ENCODE assay signal across 9 mouse cellular contexts in the genomic region with DNA sequence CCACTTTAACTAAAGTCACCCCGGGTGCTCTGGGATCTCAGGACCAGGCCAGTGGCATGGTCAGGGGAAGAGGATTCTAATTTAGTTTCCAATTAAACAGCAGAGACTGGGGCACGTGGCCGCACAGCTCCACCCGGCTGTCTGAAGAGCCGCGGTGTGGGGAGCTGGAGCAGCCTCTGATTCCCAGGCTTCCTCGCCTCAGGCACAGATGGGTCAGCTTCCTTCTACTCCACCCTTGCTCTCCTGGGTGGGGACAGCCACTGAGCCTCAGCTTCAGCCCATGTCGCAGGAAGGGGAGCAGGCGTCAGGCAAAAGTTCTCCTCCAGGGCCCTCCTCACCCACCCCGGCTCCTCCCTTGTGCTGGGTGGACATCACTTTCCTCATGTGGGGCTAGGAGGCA. TPM values are rescaled to one million over a fixed set of nuclear protein-coding genes. Genes with fewer than 3 reads are reported as not detected.
DNase-seq lines count a peak whose midpoint lies in the region; ATAC-seq and TF ChIP-seq lines count a peak whose summit lies in the region.
"Had no signal": no experiment of that assay in that cellular context is flagged by ENCODE, and none has a peak within 500 bp of the region (broad histone marks: within the 10 kb centered on the region; RNA-seq: fewer than 3 reads in every experiment).

No protein-coding gene starts in this region.

- DNase-seq in forebrain, embryonic 10.5 days (ENCODE audit: extremely low spot score, low spot score): peak; percentile 38
- no peak for DNase-seq in forebrain, postnatal 0 days
- no peak for DNase-seq in forebrain, embryonic 14.5 days (ENCODE audit: low spot score)
- peak; percentile 38 for DNase-seq in neural tube, embryonic 10.5 days (ENCODE audit: extremely low spot score, low spot score)
- DNase-seq in yolk sac, embryonic 10.5 days (ENCODE audit: low spot score): no peak
- no peak for DNase-seq in left cerebral cortex, adult 8-10 months (ENCODE audit: low spot score in 2 of 2)
- no peak for DNase-seq in ovary, postnatal 10 days (ENCODE audit: low spot score)

- H3K9ac ChIP-seq in forebrain, postnatal 0 days: no peak overlapping the region
- no peak overlapping the region; the same call in 1 of the 2 replicates for H3K9ac ChIP-seq in forebrain, embryonic 14.5 days (ENCODE audit: low read length)
- peak overlapping the region; percentile 29; the same call in 1 of the 2 replicates for H3K9ac ChIP-seq in kidney, embryonic 15.5 days

- ATAC-seq in forebrain, postnatal 0 days: no peak
- no peak for ATAC-seq in forebrain, embryonic 14.5 days
- peak; percentile 53 for ATAC-seq in kidney, embryonic 15.5 days (replicated peaks; ENCODE audit: low FRiP score)

- 0 out of 2 replicates have a peak, but pooled peaks cover 4% of the 10 kb centered on the region for H3K27me3 ChIP-seq in forebrain, embryonic 10.5 days (ENCODE audit: poor library complexity, severe bottlenecking)
- H3K27me3 ChIP-seq in forebrain, postnatal 0 days (ENCODE audit: insufficient read depth, low read length): no peaks in the 10 kb centered on the region
- H3K27me3 ChIP-seq in forebrain, embryonic 14.5 days (replicated peaks; ENCODE audit: control insufficient read depth, insufficient read depth, low read length): no peaks in the 10 kb centered on the region
- H3K27me3 ChIP-seq in kidney, embryonic 15.5 days: no peaks in the 10 kb centered on the region

- H3K27ac ChIP-seq in forebrain, embryonic 10.5 days: peak overlapping the region; percentile 69
- H3K27ac ChIP-seq in forebrain, postnatal 0 days (ENCODE audit: low read depth, low read length): no peak overlapping the region
- H3K27ac ChIP-seq in forebrain, embryonic 14.5 days (ENCODE audit: low read depth, low read length): no peak overlapping the region
- peak overlapping the region; percentile 78 for H3K27ac ChIP-seq in kidney, embryonic 15.5 days

- WGBS in forebrain, embryonic 10.5 days: 37% methylated on average over 10 of the region's 10 CpGs
- WGBS in forebrain, postnatal 0 days: 48% methylated on average over 10 of the region's 10 CpGs
- WGBS in forebrain, embryonic 14.5 days: 38% methylated on average over 10 of the region's 10 CpGs
- 13% methylated on average over 10 of the region's 10 CpGs for WGBS in kidney, embryonic 15.5 days

- H3K4me3 ChIP-seq in forebrain, embryonic 10.5 days: peak overlapping the region; percentile 32; the same call in 1 of the 2 replicates
- no peak overlapping the region for H3K4me3 ChIP-seq in forebrain, postnatal 0 days (ENCODE audit: low read depth, low read length)
- no peak overlapping the region for H3K4me3 ChIP-seq in forebrain, embryonic 14.5 days (ENCODE audit: low read depth, low read length)
- peak overlapping the region; percentile 18 for H3K4me3 ChIP-seq in kidney, embryonic 15.5 days (replicated peaks)
- H3K4me3 ChIP-seq: myocyte had no signal

- no peaks in the 10 kb centered on the region for H3K9me3 ChIP-seq in forebrain, embryonic 10.5 days
- no peaks in the 10 kb centered on the region for H3K9me3 ChIP-seq in forebrain, postnatal 0 days (ENCODE audit: low read length)
- H3K9me3 ChIP-seq in forebrain, embryonic 14.5 days (replicated peaks; ENCODE audit: control insufficient read depth, low read length): no peaks in the 10 kb centered on the region
- no peaks in the 10 kb centered on the region for H3K9me3 ChIP-seq in kidney, embryonic 15.5 days (replicated peaks)

- TF ChIP-seq CTCF in forebrain, postnatal 0 days (IDR thresholded peaks at IDR 0.05; ENCODE audit: low read depth): no peak

- H3K4me2 ChIP-seq in forebrain, postnatal 0 days (ENCODE audit: low read depth): no peak overlapping the region
- H3K4me2 ChIP-seq in forebrain, embryonic 14.5 days (ENCODE audit: low read length): peak overlapping the region; percentile 16; the same call in 1 of the 2 replicates
- H3K4me2 ChIP-seq in kidney, embryonic 15.5 days: peak overlapping the region; percentile 55

- peaks cover 43% of the 10 kb centered on the region for H3K36me3 ChIP-seq in forebrain, embryonic 10.5 days (replicated peaks)
- H3K36me3 ChIP-seq in forebrain, postnatal 0 days (ENCODE audit: insufficient read depth): peaks cover 44% of the 10 kb centered on the region
- peaks cover 43% of the 10 kb centered on the region for H3K36me3 ChIP-seq in forebrain, embryonic 14.5 days (ENCODE audit: control insufficient read depth, insufficient read depth, low read length)
- peaks cover 43% of the 10 kb centered on the region for H3K36me3 ChIP-seq in kidney, embryonic 15.5 days

- H3K4me1 ChIP-seq in forebrain, embryonic 10.5 days: peaks cover 29% of the 10 kb centered on the region
- no peaks in the 10 kb centered on the region for H3K4me1 ChIP-seq in forebrain, postnatal 0 days (ENCODE audit: insufficient read depth)
- no peaks in the 10 kb centered on the region for H3K4me1 ChIP-seq in forebrain, embryonic 14.5 days (ENCODE audit: control insufficient read depth, insufficient read depth, low read length)
- peaks cover 40% of the 10 kb centered on the region for H3K4me1 ChIP-seq in kidney, embryonic 15.5 days

RNA-seq across cellular contexts. Expression of a gene that starts 52.8 kb away (rescaled TPM):
- polyA plus RNA-seq in forebrain, embryonic 10.5 days (2016; fragmentation: Nextera tagmentation; extraction: Ambion mirVana): 54.7 and 55.9 TPM in 2 replicates
- 7.1 and 10.4 TPM in 2 replicates for total RNA-seq in forebrain, postnatal 0 days (2014; rRNA removed)
- polyA plus RNA-seq in forebrain, postnatal 0 days (2015; fragmentation: Nextera tagmentation; extraction: Ambion mirVana): 3.1 and 5.5 TPM in 2 replicates
- 11.3 and 12.6 TPM in 2 replicates for polyA plus RNA-seq in forebrain, embryonic 14.5 days (2014; fragmentation: Nextera tagmentation; extraction: Ambion mirVana)
- polyA plus RNA-seq in kidney, embryonic 15.5 days (2015; fragmentation: Nextera tagmentation; extraction: Ambion mirVana): 26.8 and 27.1 TPM in 2 replicates
- 1 to 10 TPM; 4.0 to 7.5 (median 4.9) TPM for total RNA-seq in left cerebral cortex, adult 8-10 months (2022)

Comparison
In these comparisons a context has a peak if more than half of its experiments do, and no peak if none do; other contexts are left out.
1. DNase-seq: peak in forebrain, embryonic 10.5 days (single experiment) and neural tube, embryonic 10.5 days (single experiment); none in forebrain, postnatal 0 days (single experiment), forebrain, embryonic 14.5 days (single experiment), yolk sac, embryonic 10.5 days (single experiment), left cerebral cortex, adult 8-10 months (0 of 2) and ovary, postnatal 10 days (single experiment).
2. H3K27ac ChIP-seq: peak in forebrain, embryonic 10.5 days (single experiment) and kidney, embryonic 15.5 days (single experiment); none in forebrain, postnatal 0 days (single experiment) and forebrain, embryonic 14.5 days (single experiment).
3. H3K4me3 ChIP-seq: peak in forebrain, embryonic 10.5 days (single experiment) and kidney, embryonic 15.5 days (single experiment); none in forebrain, postnatal 0 days (single experiment) and forebrain, embryonic 14.5 days (single experiment).